Mouse (Mus musculus) testis, adult 2 months (tissue): ENCODE data around the gene Arhgap15.

Source experiments
- CTCF ChIP-seq: fragments of 200-500 bp; IDR thresholded peaks from 2 replicates; pipeline ENCODE4 v1.5.1; 2012; ENCODE audit warnings: low read depth, mild to moderate bottlenecking, inconsistent platforms, low read length, moderate library complexity; ENCODE audit not compliant: control insufficient read depth, insufficient read depth, insufficient replicate concordance
- POLR2A ChIP-seq: fragments of 200-500 bp; IDR thresholded peaks from 2 replicates; pipeline ENCODE4 v1.6.1; 2012; ENCODE audit warnings: low read depth, mild to moderate bottlenecking, inconsistent platforms, low read length, moderate library complexity; ENCODE audit not compliant: control insufficient read depth

- no peak for TF ChIP-seq CTCF
- TF ChIP-seq POLR2A: no peak
Measured at GRCm38 (mm10) chr2:44165789-44166188, 417.2 kb downstream of the Arhgap15 start.
